Mouse (Mus musculus) gastrocnemius, adult 2 months (tissue): ENCODE measurements around the gene Tmem262. TPM values are rescaled to one million over a fixed set of nuclear protein-coding genes. Genes with fewer than 3 reads are reported as not detected.
A peak's percentile ranks its signal among the peaks of the same experiment; 100 is the strongest.

Experiments used
- DNase-seq: peaks from one replicate; pipeline ENCODE4 v3.0.0; 2022
- H3K27ac ChIP-seq: fragments of 200-600 bp; 2 replicates; pipeline ENCODE4 v1.8.1; 2022; ENCODE audit warnings: mild to moderate bottlenecking
- H3K4me3 ChIP-seq: fragments of 200-600 bp; 2 replicates; pipeline ENCODE4 v1.8.1; 2022; ENCODE audit warnings: mild to moderate bottlenecking, moderate library complexity
- CTCF ChIP-seq: fragments of 200-600 bp; IDR thresholded peaks from 2 replicates; pipeline ENCODE4 v1.8.1; 2022; ENCODE audit warnings: antibody characterized with exemption, mild to moderate bottlenecking, moderate library complexity
- intact Hi-C: fragments of 180-260 bp; cut with DNase I; formaldehyde crosslinking; loops from one replicate; pipeline ENCODE4 v1.15.1; 2025
- total RNA-seq, 2 experiments: library from RNA; stranded (reverse); gene quantifications; 2 replicates each; pipeline ENCODE4 v1.2.3; 2021

Tmem262 gene
- total RNA-seq, 2 experiments from 2014 or later: not detected

- DNase-seq: no peak
- H3K4me3 ChIP-seq: peak overlapping the region; percentile 86
- H3K27ac ChIP-seq: no peak overlapping the region
- TF ChIP-seq CTCF: no peak
- intact Hi-C loops: loop anchor here (2.0 kb wide), 1 partner anchor 31 kb away; no protein-coding TSS in a partner anchor
Observed at GRCm38 (mm10) chr19:6085417-6085879, 5.6 kb downstream of the Tmem262 start.

- TF ChIP-seq CTCF: no peak
- DNase-seq: no peak
- H3K4me3 ChIP-seq: no peak overlapping the region
- no peak overlapping the region for H3K27ac ChIP-seq
- intact Hi-C loops: no loop called here
Observed at GRCm38 (mm10) chr19:6088841-6089240, 9.0 kb downstream of the Tmem262 start.

- TF ChIP-seq CTCF: no peak
- H3K27ac ChIP-seq: no peak within 1 kb of the TSS
- H3K4me3 ChIP-seq: no peak within 1 kb of the TSS
- intact Hi-C loops: no loop called here
- no peak for DNase-seq
Observed at GRCm38 (mm10) chr19:6094119-6094518, 14.3 kb downstream of the Tmem262 start, which contains the start of gene AC131692.1. TSS of gene AC131692.1 (plus strand) at chr19:6094419.

- intact Hi-C loops: no loop called here
- Histone ChIP-seq H3K4me3 (no peak overlapping the region), H3K27ac (no peak overlapping the region)
- DNase-seq: no peak
- TF ChIP-seq CTCF: no peak
Observed at GRCm38 (mm10) chr19:6097847-6098246, 18.0 kb downstream of the Tmem262 start.

- intact Hi-C loops: no loop called here
- Histone ChIP-seq H3K27ac (no peak overlapping the region), H3K4me3 (no peak overlapping the region)
- TF ChIP-seq CTCF: no peak
- no peak for DNase-seq
Observed at GRCm38 (mm10) chr19:6101186-6101585, 21.4 kb downstream of the Tmem262 start.

- no peak for DNase-seq
- intact Hi-C loops: no loop called here
- no peak overlapping the region for H3K27ac ChIP-seq
- no peak overlapping the region for H3K4me3 ChIP-seq
- no peak for TF ChIP-seq CTCF
Observed at GRCm38 (mm10) chr19:6102169-6102853, 22.5 kb downstream of the Tmem262 start.

GRCm38 (mm10) chr19:6104476-6104875 lies 24.6 kb downstream of the Tmem262 start:
- intact Hi-C loops: no loop called here
- Histone ChIP-seq H3K4me3 (no peak overlapping the region), H3K27ac (no peak overlapping the region)
- TF ChIP-seq CTCF: no peak
- DNase-seq: no peak

- Histone ChIP-seq H3K27ac (no peak within 1 kb of the TSS), H3K4me3 (no peak within 1 kb of the TSS)
- intact Hi-C loops: no loop called here
- DNase-seq: no peak
- no peak for TF ChIP-seq CTCF
Observed at GRCm38 (mm10) chr19:6105586-6105985, 25.8 kb downstream of the Tmem262 start, which contains the start of gene Naaladl1. TSS of gene Naaladl1 (plus strand) at chr19:6105782.

GRCm38 (mm10) chr19:6113116-6113515 lies 33.3 kb downstream of the Tmem262 start:
- DNase-seq: no peak
- Histone ChIP-seq H3K4me3 (no peak overlapping the region), H3K27ac (no peak overlapping the region)
- TF ChIP-seq CTCF: no peak
- intact Hi-C loops: no loop called here

GRCm38 (mm10) chr19:6116113-6116850 lies 36.4 kb downstream of the Tmem262 start:
- no peak for TF ChIP-seq CTCF
- Histone ChIP-seq H3K27ac (peak overlapping the region; percentile 92; the same call in 1 of the 2 replicates), H3K4me3 (peak overlapping the region; percentile 78)
- no peak for DNase-seq
- intact Hi-C loops: loop anchor here (2.0 to 5.0 kb wide), 2 partner anchors 31 to 69 kb away; partner anchors contain the start of genes Cdca5, Syvn1 and Zfpl1

- no peak for DNase-seq
- TF ChIP-seq CTCF: no peak
- H3K4me3 ChIP-seq: peak overlapping the region; percentile 78
- intact Hi-C loops: loop anchor here (2.0 to 5.0 kb wide), 2 partner anchors 33 to 70 kb away; partner anchors contain the start of genes Cdca5, Syvn1 and Zfpl1
- peak overlapping the region; percentile 92 for H3K27ac ChIP-seq
Observed at GRCm38 (mm10) chr19:6117346-6117985, 37.6 kb downstream of the Tmem262 start.

- peak; percentile 88 for DNase-seq
- intact Hi-C loops: loop anchor here (2.0 to 5.0 kb wide), 2 partner anchors 33 to 71 kb away; partner anchors contain the start of genes Cdca5, Syvn1 and Zfpl1
- TF ChIP-seq CTCF: no peak; the same call in 1 of the 2 replicates
- H3K27ac ChIP-seq: peak within 1 kb of the TSS; percentile 92
- peak within 1 kb of the TSS; percentile 78 for H3K4me3 ChIP-seq
Observed at GRCm38 (mm10) chr19:6117986-6118676, 38.3 kb downstream of the Tmem262 start, which contains the start of gene Sac3d1. TSS of gene Sac3d1 (minus strand) at chr19:6118650.
